Mouse (Mus musculus) ES-E14 (cell line): ENCODE measurements at regions not wholly inside any gene's neighbourhood (a gene's known extent, or its start where the extent isn't known, plus 50 kb on each side); places are given as distances from the start of the nearest gene placed in this dataset.

ENCODE experiments used
- DNase-seq: peaks from one replicate; pipeline ENCODE4 v3.0.0-alpha.2; 2013; ENCODE audit warnings: low read depth, low spot score
- H3K27ac ChIP-seq: 2 replicates; pipeline ENCODE4 v1.5.1; 2012; ENCODE audit warnings: low read depth, mild to moderate bottlenecking, low read length, moderate library complexity, mixed read lengths; ENCODE audit not compliant: poor library complexity, insufficient read depth, severe bottlenecking
- H3K36me3 ChIP-seq: 2 replicates; pipeline ENCODE4 v1.6.1; 2012; ENCODE audit warnings: mild to moderate bottlenecking, low read length, moderate library complexity, mixed read lengths; ENCODE audit not compliant: control insufficient read depth, poor library complexity, insufficient read depth, severe bottlenecking
- H3K4me1 ChIP-seq, 2 experiments: fragments of 150-350 bp in 1 of 2; sonication (generic) in 1 of 2; 2 replicates each; pipeline ENCODE4 v1.6.1; 2012; ENCODE audit warnings: low read length in 2 of 2, mild to moderate bottlenecking in 1 of 2, mixed read lengths in 1 of 2; ENCODE audit not compliant: control insufficient read depth in 2 of 2, insufficient read depth in 2 of 2, poor library complexity in 1 of 2
- H3K4me3 ChIP-seq, 2 experiments: fragments of 150-350 bp in 1 of 2; sonication (generic) in 1 of 2; 2 replicates each; pipeline ENCODE4 v1.5.1; 2012; ENCODE audit warnings: low read length in 2 of 2, low read depth in 1 of 2, mild to moderate bottlenecking in 1 of 2, mixed read lengths in 1 of 2; ENCODE audit not compliant: insufficient read depth in 1 of 2, poor library complexity in 1 of 2, severe bottlenecking in 1 of 2
- H3K9ac ChIP-seq: 2 replicates; pipeline ENCODE4 v1.6.1; 2012; ENCODE audit warnings: low read depth, mild to moderate bottlenecking, low read length, mixed read lengths; ENCODE audit not compliant: poor library complexity, insufficient read depth, severe bottlenecking
- H3K9me3 ChIP-seq: fragments of 150-350 bp; sonication (generic); 2 replicates; pipeline ENCODE4 v1.6.1; 2012; ENCODE audit warnings: low read depth, mild to moderate bottlenecking, low read length; ENCODE audit not compliant: control insufficient read depth, insufficient read depth
- CHD2 ChIP-seq: IDR thresholded peaks from 2 replicates; pipeline ENCODE4 v1.6.1; 2014; ENCODE audit warnings: mild to moderate bottlenecking, low read depth, low read length, inconsistent platforms
- HCFC1 ChIP-seq: IDR thresholded peaks from 2 replicates; pipeline ENCODE4 v1.6.1; 2012; ENCODE audit warnings: low read length, inconsistent platforms, borderline replicate concordance; ENCODE audit not compliant: insufficient read depth
- MAFK ChIP-seq: IDR thresholded peaks from 2 replicates; pipeline ENCODE4 v1.6.1; 2014; ENCODE audit warnings: mild to moderate bottlenecking, low read depth, low read length, inconsistent platforms; ENCODE audit not compliant: insufficient read depth
- ZC3H11A ChIP-seq: IDR thresholded peaks from 2 replicates; pipeline ENCODE4 v1.6.1; 2012; ENCODE audit warnings: low read depth, mild to moderate bottlenecking, inconsistent platforms, low read length, borderline replicate concordance
- ZNF384 ChIP-seq: IDR thresholded peaks from 2 replicates; pipeline ENCODE4 v1.6.1; 2012; ENCODE audit warnings: low read depth, low read length, inconsistent platforms
- in situ Hi-C, 2 experiments: fragments of 600-800 bp; cut with MboI; formaldehyde crosslinking; loops; one replicate each; pipeline ENCODE4 v1.15.1; 2025; ENCODE audit warnings: low sequenced_read_pairs in 2 of 2, inconsistent platforms in 1 of 2; ENCODE audit not compliant: unreplicated experiment in 2 of 2

- Histone ChIP-seq H3K4me3 (no peak overlapping the region), H3K4me1 (peaks cover 0 to 4% of the 10 kb centered on the region in 2 experiments; a peak in 1 of 4 replicates), H3K27ac (no peak overlapping the region), H3K9ac (no peak overlapping the region), H3K36me3 (no peaks in the 10 kb centered on the region), H3K9me3 (no peaks in the 10 kb centered on the region)
- TF ChIP-seq HCFC1 (no peak), ZC3H11A (no peak), CHD2 (no peak), ZNF384 (no peak), MAFK (no peak)
- in situ Hi-C loops, result no loop called here
- DNase-seq, result no peak
Measured at GRCm38 (mm10) chr15:92903821-92904220, 371.2 kb downstream of the Gxylt1 start.

- no peaks in the 10 kb centered on the region for H3K9me3 ChIP-seq
- no peak overlapping the region for H3K9ac ChIP-seq
- no peak overlapping the region for H3K4me3 ChIP-seq
- H3K36me3 ChIP-seq, result no peaks in the 10 kb centered on the region
- TF ChIP-seq CHD2 (no peak), ZC3H11A (no peak), MAFK (no peak), ZNF384 (no peak), HCFC1 (no peak)
- no peak for DNase-seq
- in situ Hi-C loops, result no loop called here
- H3K27ac ChIP-seq, result no peak overlapping the region
- H3K4me1 ChIP-seq, result peaks cover 0 to 4% of the 10 kb centered on the region in 2 experiments; a peak in 1 of 4 replicates
Measured at GRCm38 (mm10) chr15:92897277-92897676, 377.7 kb downstream of the Gxylt1 start.

- H3K9me3 ChIP-seq, result no peaks in the 10 kb centered on the region
- no peaks in the 10 kb centered on the region for H3K36me3 ChIP-seq
- H3K4me1 ChIP-seq, result peaks cover 0 to 4% of the 10 kb centered on the region in 2 experiments; a peak in 1 of 4 replicates
- DNase-seq, result no peak
- H3K4me3 ChIP-seq, result no peak overlapping the region
- H3K9ac ChIP-seq, result no peak overlapping the region
- TF ChIP-seq HCFC1, result no peak
- TF ChIP-seq ZNF384, result no peak
- no peak for TF ChIP-seq CHD2
- no peak for TF ChIP-seq ZC3H11A
- H3K27ac ChIP-seq, result no peak overlapping the region
- in situ Hi-C loops, result no loop called here
Measured at GRCm38 (mm10) chr15:92895836-92896235, 379.1 kb downstream of the Gxylt1 start.

GRCm38 (mm10) chr15:92876438-92876837 is 398.5 kb downstream of the Gxylt1 start:
- Histone ChIP-seq H3K36me3 (no peaks in the 10 kb centered on the region), H3K4me1 (no peaks in the 10 kb centered on the region), H3K27ac (no peak overlapping the region), H3K9me3 (no peaks in the 10 kb centered on the region), H3K9ac (no peak overlapping the region), H3K4me3 (no peak overlapping the region)
- no peak for DNase-seq
- TF ChIP-seq ZC3H11A (no peak), HCFC1 (no peak), CHD2 (no peak), ZNF384 (no peak)
- in situ Hi-C loops, result no loop called here

- Histone ChIP-seq H3K27ac (0 out of 2 replicates have a peak overlapping the region, but pooled peaks have one; percentile 7), H3K4me1 (no peaks in the 10 kb centered on the region), H3K9me3 (no peaks in the 10 kb centered on the region), H3K36me3 (no peaks in the 10 kb centered on the region), H3K9ac (no peak overlapping the region), H3K4me3 (no peak overlapping the region)
- no peak for DNase-seq
- TF ChIP-seq MAFK (no peak), HCFC1 (no peak), ZNF384 (no peak), CHD2 (no peak)
- in situ Hi-C loops, result no loop called here
Measured at GRCm38 (mm10) chr15:92864106-92864505, 410.9 kb downstream of the Gxylt1 start.
